Mouse (Mus musculus): Measurements from ENCODE around the gene Smoc2. TPM values are rescaled to one million over a fixed set of nuclear protein-coding genes. Genes with fewer than 3 reads are reported as not detected.

Smoc2 gene
- polyA plus RNA-seq, 1 experiment = 1.1 TPM

- Histone ChIP-seq H3K4me1 (ENCODE audit: control insufficient read depth, insufficient read depth, low read length) (peaks cover 24% of the 10 kb centered on the region), H3K27ac (ENCODE audit: insufficient read depth, low read length) (no peak overlapping the region), H3K27me3 (ENCODE audit: control insufficient read depth, insufficient read depth, low read length) (no peaks in the 10 kb centered on the region), H3K4me3 (replicated peaks; ENCODE audit: insufficient read depth, low read depth, low read length) (no peak overlapping the region)
- WGBS = 95% methylated on average over 8 of the region's 8 CpGs
- DNase-seq = no peak
- no peak for TF ChIP-seq POLR2A (IDR thresholded peaks at IDR 0.05; ENCODE audit: borderline replicate concordance, insufficient read depth, low read length)
- TF ChIP-seq CTCF (IDR thresholded peaks at IDR 0.05; ENCODE audit: borderline replicate concordance, insufficient read depth, low read depth, low read length) = no peak
These were observed 36.7 kb upstream of the Smoc2 start for GRCm38 (mm10) chr17:14242634-14243033.

GRCm38 (mm10) chr17:14244195-14244965 is 34.9 kb upstream of the Smoc2 start:
- TF ChIP-seq CTCF (IDR thresholded peaks at IDR 0.05; ENCODE audit: borderline replicate concordance, insufficient read depth, low read depth, low read length) (no peak), POLR2A (IDR thresholded peaks at IDR 0.05; ENCODE audit: borderline replicate concordance, insufficient read depth, low read length) (no peak)
- WGBS = 40% methylated on average over 11 of the region's 11 CpGs
- H3K27me3 ChIP-seq (ENCODE audit: control insufficient read depth, insufficient read depth, low read length) = no peaks in the 10 kb centered on the region

GRCm38 (mm10) chr17:14246266-14246665 is 33.0 kb upstream of the Smoc2 start:
- Histone ChIP-seq H3K27ac (ENCODE audit: insufficient read depth, low read length) (no peak overlapping the region), H3K27me3 (ENCODE audit: control insufficient read depth, insufficient read depth, low read length) (no peaks in the 10 kb centered on the region), H3K4me3 (replicated peaks; ENCODE audit: insufficient read depth, low read depth, low read length) (no peak overlapping the region), H3K4me1 (ENCODE audit: control insufficient read depth, insufficient read depth, low read length) (peaks cover 39% of the 10 kb centered on the region)
- TF ChIP-seq CTCF (IDR thresholded peaks at IDR 0.05; ENCODE audit: borderline replicate concordance, insufficient read depth, low read depth, low read length) = no peak
- TF ChIP-seq POLR2A (IDR thresholded peaks at IDR 0.05; ENCODE audit: borderline replicate concordance, insufficient read depth, low read length) = no peak
- no peak for DNase-seq
- WGBS = 99% methylated on average over 2 of the region's 2 CpGs

More at GRCm38 (mm10) chr17:14244195-14244965, 34.9 kb upstream of the Smoc2 start:
- H3K4me1 ChIP-seq (ENCODE audit: control insufficient read depth, insufficient read depth, low read length) = peaks cover 33% of the 10 kb centered on the region
- no peak overlapping the region for H3K27ac ChIP-seq (ENCODE audit: insufficient read depth, low read length)
- DNase-seq = peak; percentile 79 to 84
- no peak overlapping the region for H3K4me3 ChIP-seq (replicated peaks; ENCODE audit: insufficient read depth, low read depth, low read length)

GRCm38 (mm10) chr17:14247931-14248330 is 31.4 kb upstream of the Smoc2 start:
- Histone ChIP-seq H3K27me3 (ENCODE audit: control insufficient read depth, insufficient read depth, low read length) (no peaks in the 10 kb centered on the region), H3K27ac (ENCODE audit: insufficient read depth, low read length) (no peak overlapping the region)
- TF ChIP-seq POLR2A (IDR thresholded peaks at IDR 0.05; ENCODE audit: borderline replicate concordance, insufficient read depth, low read length) (no peak), CTCF (IDR thresholded peaks at IDR 0.05; ENCODE audit: borderline replicate concordance, insufficient read depth, low read depth, low read length) (no peak)

GRCm38 (mm10) chr17:14249595-14249994 is 29.7 kb upstream of the Smoc2 start:
- Histone ChIP-seq H3K4me1 (ENCODE audit: control insufficient read depth, insufficient read depth, low read length) (peaks cover 30% of the 10 kb centered on the region), H3K27ac (ENCODE audit: insufficient read depth, low read length) (no peak overlapping the region), H3K27me3 (ENCODE audit: control insufficient read depth, insufficient read depth, low read length) (no peaks in the 10 kb centered on the region), H3K4me3 (replicated peaks; ENCODE audit: insufficient read depth, low read depth, low read length) (no peak overlapping the region)
- TF ChIP-seq POLR2A (IDR thresholded peaks at IDR 0.05; ENCODE audit: borderline replicate concordance, insufficient read depth, low read length) (no peak), CTCF (IDR thresholded peaks at IDR 0.05; ENCODE audit: borderline replicate concordance, insufficient read depth, low read depth, low read length) (no peak)
- DNase-seq = no peak
- 69% methylated on average over 4 of the region's 4 CpGs for WGBS

More at GRCm38 (mm10) chr17:14247931-14248330, 31.4 kb upstream of the Smoc2 start:
- Histone ChIP-seq H3K4me1 (ENCODE audit: control insufficient read depth, insufficient read depth, low read length) (peaks cover 39% of the 10 kb centered on the region), H3K4me3 (replicated peaks; ENCODE audit: insufficient read depth, low read depth, low read length) (no peak overlapping the region)
- DNase-seq = peak; percentile 46 to 68
- WGBS = 42% methylated on average over 8 of the region's 8 CpGs

GRCm38 (mm10) chr17:14250401-14250800 is 28.9 kb upstream of the Smoc2 start:
- no peak for DNase-seq
- no peak overlapping the region for H3K27ac ChIP-seq (ENCODE audit: insufficient read depth, low read length)
- H3K27me3 ChIP-seq (ENCODE audit: control insufficient read depth, insufficient read depth, low read length) = no peaks in the 10 kb centered on the region
- 85% methylated on average over 8 of the region's 8 CpGs for WGBS
- H3K4me3 ChIP-seq (replicated peaks; ENCODE audit: insufficient read depth, low read depth, low read length) = no peak overlapping the region
- no peak for TF ChIP-seq POLR2A (IDR thresholded peaks at IDR 0.05; ENCODE audit: borderline replicate concordance, insufficient read depth, low read length)
- TF ChIP-seq CTCF (IDR thresholded peaks at IDR 0.05; ENCODE audit: borderline replicate concordance, insufficient read depth, low read depth, low read length) = no peak
- H3K4me1 ChIP-seq (ENCODE audit: control insufficient read depth, insufficient read depth, low read length) = peaks cover 26% of the 10 kb centered on the region

DNA sequence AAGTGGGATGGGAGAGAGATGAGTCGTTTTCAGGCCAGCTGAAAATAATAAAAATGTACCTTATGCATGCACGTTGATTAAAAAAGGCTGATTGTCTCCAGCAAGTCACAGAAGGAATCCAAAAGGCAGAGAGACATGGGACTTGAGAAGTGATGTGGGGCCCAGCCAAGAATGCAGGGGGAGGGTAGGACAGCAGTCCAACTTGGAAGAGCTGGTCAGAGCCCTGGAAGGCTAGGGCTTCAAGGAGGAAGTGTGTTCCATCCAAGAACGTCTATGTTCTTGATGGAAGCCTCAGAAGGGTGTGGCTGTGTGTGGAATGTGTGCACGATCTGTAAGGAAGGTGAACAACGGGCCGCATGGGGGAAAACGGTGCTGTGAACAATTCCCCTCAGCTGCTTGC is 26.9 kb upstream of the Smoc2 start:
- TF ChIP-seq POLR2A (IDR thresholded peaks at IDR 0.05; ENCODE audit: borderline replicate concordance, insufficient read depth, low read length) (no peak), CTCF (IDR thresholded peaks at IDR 0.05; ENCODE audit: borderline replicate concordance, insufficient read depth, low read depth, low read length) (no peak)
- Histone ChIP-seq H3K4me3 (replicated peaks; ENCODE audit: insufficient read depth, low read depth, low read length) (no peak overlapping the region), H3K4me1 (ENCODE audit: control insufficient read depth, insufficient read depth, low read length) (peaks cover 16% of the 10 kb centered on the region), H3K27me3 (ENCODE audit: control insufficient read depth, insufficient read depth, low read length) (no peaks in the 10 kb centered on the region), H3K27ac (ENCODE audit: insufficient read depth, low read length) (no peak overlapping the region)
- no peak for DNase-seq
- 82% methylated on average over 7 of the region's 7 CpGs for WGBS

DNA sequence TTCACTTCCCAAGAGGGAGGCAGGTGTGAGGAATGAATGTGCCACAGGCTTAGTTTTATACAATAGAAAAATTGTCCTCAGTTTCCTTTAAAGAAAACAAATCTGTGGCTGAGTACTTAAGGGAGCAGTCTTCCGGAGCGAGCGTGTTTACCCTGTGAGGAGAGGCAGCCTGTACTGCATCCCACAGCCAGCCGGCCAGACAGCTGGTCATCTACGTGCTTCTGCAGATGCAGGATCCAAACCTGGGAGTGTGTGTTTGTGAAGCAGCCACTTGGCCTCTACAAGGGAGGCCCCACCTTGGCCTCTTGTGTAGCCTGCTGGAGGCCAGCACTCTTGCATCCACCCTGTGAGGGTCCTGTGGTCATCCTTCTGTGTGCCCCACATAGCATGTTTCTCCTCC is 24.7 kb upstream of the Smoc2 start:
- 92% methylated on average over 5 of the region's 5 CpGs for WGBS

More for the DNA sequence above, 24.7 kb upstream of the Smoc2 start:
- Histone ChIP-seq H3K27me3 (ENCODE audit: control insufficient read depth, insufficient read depth, low read length) (no peaks in the 10 kb centered on the region), H3K4me1 (ENCODE audit: control insufficient read depth, insufficient read depth, low read length) (peaks cover 5% of the 10 kb centered on the region; the same call in 1 of the 2 replicates), H3K4me3 (replicated peaks; ENCODE audit: insufficient read depth, low read depth, low read length) (no peak overlapping the region), H3K27ac (ENCODE audit: insufficient read depth, low read length) (no peak overlapping the region)
- no peak for DNase-seq
- no peak for TF ChIP-seq POLR2A (IDR thresholded peaks at IDR 0.05; ENCODE audit: borderline replicate concordance, insufficient read depth, low read length)
- no peak for TF ChIP-seq CTCF (IDR thresholded peaks at IDR 0.05; ENCODE audit: borderline replicate concordance, insufficient read depth, low read depth, low read length)
